Mouse (Mus musculus) monocyte, adult 2 months (primary cell): ENCODE data around the gene Zcchc10.
"Not testable (repeated sequence)": the region's sequence is repeated elsewhere in the genome, so short reads cannot be mapped to it uniquely, and the experiment has no call there.

Source experiments
- DNase-seq, 2 experiments: peaks; one replicate each; pipeline ENCODE4 v3.0.0; 2022; ENCODE audit warnings: low spot score in 2 of 2, low read depth in 1 of 2

Gene Zcchc10

DNA sequence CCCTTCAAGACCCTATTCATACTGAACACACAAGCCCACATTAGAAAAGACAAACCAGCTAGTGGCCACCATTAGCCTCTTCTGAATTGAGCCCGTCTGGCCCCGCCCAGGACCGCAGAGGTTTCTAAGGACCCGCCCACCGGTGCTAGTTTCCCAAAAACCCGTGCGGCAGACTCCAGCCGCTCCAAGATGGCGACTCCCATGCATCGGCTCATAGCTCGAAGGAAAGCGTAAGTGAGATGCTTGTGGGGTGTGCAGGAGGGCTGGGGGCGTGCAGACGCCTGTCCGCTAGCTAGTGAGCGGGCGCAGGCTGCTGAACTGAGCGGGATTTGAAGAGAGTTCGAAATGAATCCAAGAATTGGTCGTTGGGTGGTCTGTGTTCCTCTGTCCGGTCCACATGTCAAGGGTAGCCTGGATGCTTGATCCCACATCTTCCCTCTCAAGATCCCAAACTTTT lies at the start of gene Zcchc10:
TSS of gene Zcchc10 (plus strand) at position 168 of the 457 bp plus-strand sequence.
- DNase-seq, result peak; percentile 56 to 81

DNA sequence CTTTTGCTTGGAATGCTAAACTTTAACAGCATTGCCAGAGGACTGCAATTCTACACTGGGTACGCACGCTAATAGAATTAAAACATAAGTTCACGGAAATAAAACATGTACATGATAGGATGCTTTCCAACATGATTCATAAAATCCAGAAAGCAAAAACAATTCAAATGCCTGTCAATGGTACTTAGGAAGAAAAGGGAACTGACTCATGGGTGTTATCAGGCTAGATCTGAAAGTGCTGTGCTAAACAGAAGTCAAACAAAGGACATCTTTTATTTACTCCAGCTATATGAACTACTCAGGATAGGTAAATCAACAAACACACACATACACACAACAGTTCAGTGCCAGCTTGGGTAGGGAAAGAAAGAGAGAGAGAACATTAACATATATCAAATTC lies 49.1 kb upstream of the Zcchc10 start:
- no peak for DNase-seq

DNA sequence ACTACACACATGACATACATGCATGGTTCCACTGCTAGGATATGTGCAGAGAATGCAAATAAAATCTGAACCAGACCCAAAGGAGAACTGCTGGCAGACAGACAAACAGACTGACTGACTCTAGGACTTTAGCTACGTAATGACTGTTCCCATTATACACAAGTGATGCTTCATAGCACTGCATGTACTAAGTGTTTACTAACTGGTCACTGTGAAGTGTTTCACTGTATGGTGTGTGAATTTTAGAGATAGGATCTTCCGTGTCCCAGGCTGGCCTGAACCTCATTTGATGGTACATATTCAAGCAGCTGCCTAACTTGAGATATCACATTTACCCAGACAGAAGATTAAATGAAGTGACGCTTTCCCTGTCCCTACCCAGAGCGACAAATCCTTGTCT lies 46.1 kb upstream of the Zcchc10 start:
- DNase-seq, result no peak

DNA sequence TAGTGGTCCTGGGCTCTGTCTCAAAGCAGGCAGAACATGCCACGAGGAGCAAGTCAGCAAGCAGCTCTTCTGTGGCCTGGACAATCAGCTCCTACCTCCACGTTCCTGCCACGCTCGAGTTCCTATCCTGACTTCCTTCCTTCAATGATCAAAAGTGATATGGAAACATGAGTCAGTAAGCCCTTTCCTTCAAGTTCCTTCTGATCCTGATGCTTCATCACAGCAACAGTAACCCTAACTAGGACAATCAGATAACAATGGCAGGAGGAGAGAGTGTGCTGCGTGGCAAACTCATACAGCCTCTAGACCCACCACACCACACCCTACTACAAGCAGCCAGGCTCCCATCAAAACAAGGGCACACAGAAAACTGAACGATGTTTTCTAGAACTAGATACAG lies 38.6 kb upstream of the Zcchc10 start:
- DNase-seq, result no peak

DNA sequence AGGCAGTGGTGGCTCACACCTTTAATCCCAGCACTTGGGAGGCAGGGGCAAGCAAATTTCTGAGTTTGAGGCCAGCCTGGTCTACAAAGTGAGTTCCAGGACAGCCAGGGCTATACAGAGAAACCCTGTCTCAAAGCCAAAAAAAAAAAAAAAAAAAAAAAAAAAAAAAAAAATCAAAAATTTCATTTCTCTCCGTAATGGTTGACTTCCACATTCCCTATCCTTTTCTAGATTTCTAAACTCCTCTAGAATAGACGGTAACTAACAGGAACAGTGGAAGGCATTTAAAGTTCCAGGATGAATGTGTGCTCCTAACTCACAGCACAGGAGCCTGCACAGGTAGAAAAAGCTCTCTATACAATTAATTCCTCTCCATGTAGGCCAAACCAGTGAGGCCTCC lies 34.3 kb upstream of the Zcchc10 start:
- DNase-seq, result not testable (repeated sequence)

DNA sequence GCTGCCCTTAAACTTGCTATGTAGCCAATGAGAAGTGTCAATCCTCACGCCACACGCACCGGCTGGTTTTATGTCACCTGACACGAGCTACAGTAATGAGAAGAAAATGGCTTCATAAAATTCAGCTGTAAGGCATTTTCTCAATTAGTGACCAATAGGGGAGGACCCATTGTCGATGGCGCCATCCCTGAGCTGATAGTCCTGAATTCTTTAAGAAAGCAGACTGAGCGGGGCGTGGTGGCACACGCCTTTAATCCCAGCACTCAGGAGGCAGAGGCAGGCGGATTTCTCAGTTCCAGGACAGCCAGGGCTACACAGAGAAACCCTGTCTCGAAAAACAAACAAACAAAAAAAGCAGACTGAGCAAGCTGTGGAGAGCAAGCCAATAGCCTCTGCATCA lies 33.6 kb upstream of the Zcchc10 start:
- DNase-seq, result no peak

DNA sequence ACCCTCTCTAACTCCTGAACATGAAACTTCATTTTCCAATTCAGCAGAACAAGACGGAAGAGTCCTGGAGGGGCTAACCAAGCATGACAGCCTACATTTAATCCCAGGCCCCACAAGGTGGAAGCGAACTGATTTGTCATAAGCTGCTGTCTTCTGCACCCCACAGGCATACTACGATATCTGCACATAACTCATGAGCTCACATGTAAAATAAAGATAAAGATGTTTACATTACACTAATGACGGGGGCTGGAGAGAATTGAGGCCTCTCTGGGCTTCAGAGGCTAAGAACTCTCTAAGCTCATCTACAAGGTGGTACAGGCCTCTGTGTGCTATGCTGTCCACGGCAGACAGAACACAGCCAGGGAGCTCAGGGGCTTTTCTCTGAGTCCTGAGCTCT lies 30.0 kb upstream of the Zcchc10 start:
- no peak for DNase-seq

DNA sequence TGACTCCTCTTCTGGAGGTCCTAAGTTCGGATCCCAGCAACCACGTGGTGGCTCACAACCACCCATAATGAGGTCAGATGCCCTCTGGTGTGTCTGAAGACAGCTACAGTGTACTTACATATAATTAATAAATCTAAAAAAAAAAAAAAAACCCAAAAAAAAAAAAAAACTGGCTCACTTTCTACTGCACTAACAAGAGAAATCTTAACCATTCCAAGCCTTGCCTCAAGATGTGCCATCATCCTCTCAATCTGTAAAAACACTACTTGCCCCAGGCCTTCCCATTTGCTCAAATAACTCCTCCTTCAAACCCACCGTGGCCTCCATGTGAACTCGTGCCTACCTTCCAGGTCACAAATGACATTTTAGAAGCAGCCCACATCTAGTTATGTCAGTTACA lies 27.6 kb upstream of the Zcchc10 start:
- DNase-seq, result no peak

DNA sequence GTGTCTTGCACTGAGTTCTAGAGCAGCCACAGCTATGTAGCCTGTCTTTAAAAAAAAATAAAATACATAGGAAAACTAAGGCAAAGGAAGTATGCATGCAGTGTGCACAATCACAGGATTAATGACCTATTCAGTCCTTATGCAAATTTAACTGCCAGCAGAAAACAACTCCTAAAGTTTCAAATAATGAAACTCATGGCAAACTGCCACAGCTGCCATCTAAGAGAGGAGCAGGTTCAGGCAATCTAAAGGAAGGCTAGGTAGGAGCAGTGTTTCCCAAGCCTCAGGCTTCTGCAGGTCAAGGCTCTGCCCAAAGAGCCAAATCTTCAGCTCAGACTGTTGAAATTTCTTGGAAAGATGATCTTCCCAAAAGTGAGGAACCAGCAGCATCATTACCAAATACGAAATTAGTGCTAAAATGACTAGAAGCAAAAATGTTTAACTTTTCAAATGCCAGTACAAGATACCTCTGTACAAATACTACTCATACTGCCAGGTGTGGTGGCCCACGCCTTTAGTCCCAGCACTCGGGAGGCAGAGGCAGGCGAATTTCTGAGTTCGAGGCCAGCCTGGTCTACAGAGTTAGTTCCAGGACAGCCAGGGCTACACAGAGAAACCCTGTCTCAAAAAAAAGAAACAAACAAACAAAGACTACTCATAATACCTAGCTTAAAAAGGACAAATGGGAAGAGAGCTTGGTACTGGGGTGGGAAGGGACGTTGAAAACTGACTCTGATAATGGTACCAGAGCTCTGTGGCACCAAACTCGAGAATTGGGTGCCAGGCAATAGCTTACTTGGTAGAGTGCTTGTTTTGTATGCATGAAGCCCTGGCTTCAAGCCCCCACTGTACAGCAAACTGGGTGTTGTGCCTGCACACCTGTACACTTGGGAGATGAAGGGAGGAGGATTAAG lies 26.3 kb upstream of the Zcchc10 start:
- no peak for DNase-seq

DNA sequence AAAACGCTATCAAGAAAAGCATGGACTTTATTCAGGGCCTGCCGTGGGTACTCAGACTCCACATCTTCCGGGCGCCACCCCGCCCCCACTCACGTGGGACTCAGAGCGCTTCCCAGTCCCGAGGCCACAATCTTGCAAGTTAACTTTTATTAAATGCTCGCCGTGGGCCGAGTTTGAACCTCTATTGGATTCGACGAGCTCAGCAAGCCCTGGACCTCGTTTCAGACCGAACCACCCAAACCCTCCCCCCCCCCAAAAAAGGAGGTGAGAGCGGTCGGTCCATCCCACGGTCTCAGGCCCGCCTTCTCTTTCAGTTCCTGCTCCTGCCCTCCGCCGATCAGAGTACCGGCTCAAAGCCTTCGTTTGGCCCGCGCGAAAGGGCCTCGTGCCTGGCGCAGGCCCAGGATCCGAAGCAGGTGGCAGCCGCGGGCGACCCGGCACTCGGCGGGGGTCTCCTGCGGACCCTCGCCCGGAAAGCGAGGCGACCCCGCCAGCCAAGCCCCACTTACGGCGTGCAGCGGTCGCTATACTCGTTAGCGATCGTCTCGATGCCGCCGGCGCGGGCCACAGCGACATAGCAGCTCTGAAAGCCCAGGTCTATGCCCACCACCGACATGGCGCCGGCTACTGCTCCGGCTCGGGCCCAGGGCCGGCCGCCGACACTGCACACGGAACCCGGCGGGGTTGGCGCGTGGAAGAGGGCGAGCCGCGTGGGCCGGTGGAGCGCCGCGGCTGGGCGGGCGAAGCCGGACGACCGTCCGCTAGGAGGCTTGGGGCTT lies 24.7 kb upstream of the Zcchc10 start:
- DNase-seq, result peak; percentile 13 to 50

DNA sequence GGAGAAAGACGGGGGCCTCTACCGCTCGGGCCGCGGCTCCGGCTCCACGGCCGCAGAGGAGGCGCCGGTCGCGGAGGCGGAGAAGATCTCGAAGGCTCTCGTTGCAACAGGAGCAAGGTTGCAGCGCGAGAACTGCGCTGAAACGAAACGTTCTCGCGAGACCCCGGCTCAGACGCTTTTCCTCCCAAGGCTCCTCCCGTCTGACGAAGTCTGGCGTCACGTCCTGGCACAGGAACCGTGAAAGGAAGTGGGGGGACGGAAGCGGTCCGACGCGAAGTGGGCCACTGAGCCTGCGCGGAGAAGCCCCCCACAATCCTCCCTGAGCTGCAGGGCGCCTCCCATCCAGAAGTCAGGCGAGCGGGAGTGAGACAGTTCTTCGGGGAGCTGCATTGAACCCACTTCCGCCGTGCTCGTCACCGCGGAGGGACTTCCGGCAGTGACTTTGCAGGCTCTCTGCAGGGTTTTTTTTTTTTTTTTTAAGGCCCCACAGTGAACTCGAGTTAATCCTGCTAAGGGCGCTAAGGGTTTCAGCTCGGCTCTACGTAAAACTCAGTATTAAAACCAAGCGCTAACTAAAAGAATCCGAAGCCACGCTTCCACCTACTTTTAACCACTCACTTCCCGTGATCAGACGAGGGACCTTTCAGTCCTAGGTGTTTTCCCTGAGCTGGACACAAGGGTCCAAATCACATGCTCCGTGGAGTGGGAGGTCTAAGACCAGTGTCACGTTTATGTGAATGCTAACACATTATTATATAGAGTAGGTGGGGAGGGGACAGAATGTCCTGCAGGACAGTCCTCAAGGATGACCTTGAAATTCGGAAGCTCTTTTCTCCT lies 23.9 kb upstream of the Zcchc10 start, which contains the start of gene Hspa4:
TSS of gene Hspa4 (minus strand) at position 128 of the 837 bp plus-strand sequence.
- DNase-seq, result peak; percentile 95 to 96

DNA sequence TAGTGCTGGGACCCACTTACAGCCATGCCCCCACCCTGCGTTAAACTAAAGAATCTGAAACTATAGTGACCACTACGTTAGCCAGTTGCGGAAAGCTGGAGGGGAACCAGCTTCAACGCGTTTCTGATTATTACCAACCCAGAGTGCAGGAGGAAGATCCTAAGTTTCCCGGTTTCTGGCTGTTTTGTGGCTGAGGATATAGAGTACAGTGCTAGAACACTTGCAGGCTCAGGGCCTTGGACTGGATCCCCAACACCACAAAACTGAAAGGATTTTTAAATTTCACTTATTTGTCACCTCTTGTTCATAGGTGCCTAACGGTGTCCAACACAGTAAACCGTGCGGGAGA lies 23.3 kb upstream of the Zcchc10 start:
- DNase-seq, result no peak

DNA sequence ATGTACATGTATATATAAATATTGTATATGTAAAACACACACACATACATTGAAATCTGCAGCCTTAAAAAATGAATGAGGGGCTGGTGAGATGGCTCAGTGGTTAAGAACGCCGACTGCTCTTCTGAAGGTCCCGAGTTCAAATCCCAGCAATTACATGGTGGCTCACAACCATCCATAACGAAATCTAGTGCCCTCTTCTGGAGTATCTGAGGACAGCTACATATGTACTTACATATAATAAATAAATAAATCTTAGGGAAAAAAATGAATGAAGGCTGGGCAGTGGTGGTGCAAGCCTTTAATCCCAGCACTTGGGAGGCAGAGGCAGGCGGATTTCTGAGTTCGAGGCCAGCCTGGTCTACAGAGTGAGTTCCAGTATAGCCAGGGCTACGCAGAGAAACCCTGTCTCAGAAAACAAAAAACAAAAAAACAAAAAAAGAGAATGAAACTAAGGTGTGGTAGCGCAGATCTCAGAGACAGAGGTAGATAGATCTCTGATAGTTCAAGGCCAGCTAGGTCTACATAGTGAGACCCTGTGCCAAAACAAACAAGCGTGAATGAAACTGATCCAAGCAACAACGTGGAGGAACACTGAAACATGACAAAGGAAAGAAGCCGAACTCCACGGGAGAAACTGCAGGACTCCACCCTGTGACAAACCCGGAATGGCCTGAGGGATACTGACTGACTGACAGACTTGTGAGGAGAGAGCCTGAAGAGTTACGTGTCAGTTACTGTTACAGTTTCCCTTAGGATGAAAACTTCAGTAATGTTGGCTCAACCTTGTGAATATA lies 20.2 kb upstream of the Zcchc10 start:
- DNase-seq, result no peak

DNA sequence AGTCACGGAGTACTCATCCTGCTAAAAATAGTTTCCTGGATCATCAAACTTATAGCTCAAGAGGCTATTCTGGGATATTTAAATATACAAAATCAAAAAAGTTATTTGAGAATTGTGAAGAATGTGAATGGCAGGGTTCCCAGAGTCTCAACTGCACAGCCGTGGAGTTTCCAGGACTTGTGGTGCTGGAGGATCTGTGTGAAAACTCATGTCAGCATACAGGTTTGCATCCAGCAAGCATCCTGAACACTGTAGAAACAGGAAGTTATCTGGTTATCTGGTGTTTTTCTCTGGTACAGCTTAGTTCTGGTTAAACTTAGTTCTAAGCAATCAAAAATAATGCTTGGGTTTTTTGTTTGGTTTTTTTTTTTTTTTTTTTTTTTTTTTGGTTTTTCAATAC lies 17.5 kb upstream of the Zcchc10 start:
- no peak for DNase-seq

DNA sequence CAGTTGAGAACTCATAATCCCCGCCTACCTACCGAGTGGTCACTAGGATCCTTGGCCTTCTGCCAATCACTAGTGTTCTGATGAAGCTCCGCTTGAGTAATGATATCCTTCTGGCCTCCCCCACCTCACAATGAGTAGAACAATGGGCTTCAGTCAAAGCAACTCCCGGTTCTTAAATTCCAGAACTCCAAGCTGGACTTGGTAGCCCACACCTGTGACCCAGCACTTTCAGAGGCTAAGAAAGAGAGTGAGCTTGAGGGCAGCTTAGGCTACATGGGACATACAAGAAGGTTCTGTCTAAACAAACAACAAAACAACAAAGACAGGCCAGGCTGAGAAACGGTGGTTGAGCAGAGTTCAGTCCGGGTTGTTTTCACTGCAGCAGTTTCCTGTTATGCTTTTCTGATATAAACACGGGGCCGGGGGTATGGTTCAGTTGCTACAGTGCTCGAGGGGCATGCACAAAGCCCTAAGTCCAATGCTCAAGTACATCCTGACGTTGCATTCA lies 16.9 kb upstream of the Zcchc10 start:
- no peak for DNase-seq

DNA sequence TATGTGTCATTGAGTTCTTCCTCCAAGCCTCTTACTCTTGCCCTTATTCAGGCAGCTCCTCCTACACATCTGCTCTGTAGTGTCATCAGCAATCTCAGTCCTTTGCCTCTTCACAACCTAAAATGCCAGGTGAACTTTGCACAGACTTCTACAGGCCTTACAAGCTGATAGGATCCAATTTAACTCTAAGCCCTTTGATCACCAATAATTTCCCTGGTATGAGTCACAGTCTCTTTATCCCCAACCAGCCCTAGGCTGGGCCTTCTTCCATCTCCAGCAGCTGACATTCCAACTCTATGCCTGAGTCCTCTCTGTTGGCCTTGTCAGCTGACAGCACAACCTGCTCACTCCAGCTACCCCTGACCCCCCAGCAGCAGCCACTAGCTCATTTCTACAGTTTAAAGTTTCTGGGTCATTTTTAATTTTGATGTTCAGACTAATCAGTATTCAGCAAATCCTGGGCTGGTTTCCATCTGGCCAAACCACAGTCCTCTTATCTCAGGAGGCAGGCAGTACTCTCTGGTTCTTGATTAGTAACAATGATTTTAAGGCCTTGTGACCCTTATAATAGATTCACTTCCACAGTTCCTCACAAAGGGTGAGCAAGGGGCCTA lies 16.1 kb upstream of the Zcchc10 start:
- no peak for DNase-seq

DNA sequence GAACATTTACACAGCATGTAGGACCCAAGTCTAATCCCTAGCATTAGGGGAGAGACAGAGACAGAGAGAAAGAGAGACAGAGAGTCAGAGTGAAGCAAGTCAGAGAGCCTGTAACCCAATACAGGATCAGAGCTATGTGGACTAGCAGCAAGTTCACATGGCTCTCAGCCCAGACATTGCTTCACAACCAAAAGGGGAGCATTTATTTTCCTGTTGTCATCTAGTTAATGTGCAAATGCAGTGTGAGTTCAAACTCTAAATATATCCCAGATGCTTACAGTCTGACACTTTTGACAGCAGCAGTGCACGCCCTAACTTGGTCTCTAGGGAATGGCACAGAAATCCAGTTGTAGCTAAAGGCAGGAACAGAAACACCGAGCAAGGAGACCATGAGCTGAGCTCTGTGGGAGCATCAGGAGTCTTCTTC lies 15.6 kb upstream of the Zcchc10 start:
- DNase-seq, result no peak

DNA sequence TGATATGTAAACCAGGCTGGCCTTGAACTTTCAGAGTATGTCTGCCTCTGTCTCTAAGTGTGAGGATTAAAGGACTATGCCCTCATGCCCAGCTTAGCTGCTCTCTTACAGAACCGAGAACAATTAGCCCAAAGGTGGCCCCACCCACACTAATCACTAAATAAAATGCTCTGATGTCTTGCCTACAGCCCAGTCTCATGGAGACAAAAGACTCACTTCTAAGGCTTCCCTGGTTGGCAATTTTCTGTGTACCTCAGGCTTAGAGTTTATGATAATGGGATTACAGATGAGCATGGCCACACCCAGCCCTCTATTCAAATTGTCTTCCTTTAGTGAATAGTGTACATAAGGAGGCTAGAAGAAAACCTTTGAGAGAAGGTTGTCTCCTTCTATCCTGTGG lies 13.1 kb upstream of the Zcchc10 start:
- DNase-seq, result no peak

DNA sequence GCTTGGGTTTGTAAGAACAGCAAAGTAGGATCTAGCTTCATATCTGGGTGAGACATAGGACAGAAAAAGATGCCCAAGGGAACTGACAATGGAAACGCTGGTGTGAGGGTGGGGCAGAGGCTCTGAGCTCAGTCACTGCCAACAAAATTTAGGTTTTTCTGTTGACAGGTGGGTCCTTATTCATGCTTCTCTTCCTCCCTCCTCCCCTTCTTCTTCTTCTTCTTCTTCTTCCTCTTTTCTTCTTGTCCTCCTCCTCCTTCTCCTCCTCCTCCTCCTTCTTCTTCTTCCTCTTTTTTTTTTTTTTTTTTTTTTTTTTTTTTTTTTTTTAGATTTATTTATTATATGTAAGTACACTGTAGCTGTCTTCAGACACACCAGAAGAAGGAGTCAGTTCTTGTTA lies 11.7 kb upstream of the Zcchc10 start:
- not testable (repeated sequence) for DNase-seq

DNA sequence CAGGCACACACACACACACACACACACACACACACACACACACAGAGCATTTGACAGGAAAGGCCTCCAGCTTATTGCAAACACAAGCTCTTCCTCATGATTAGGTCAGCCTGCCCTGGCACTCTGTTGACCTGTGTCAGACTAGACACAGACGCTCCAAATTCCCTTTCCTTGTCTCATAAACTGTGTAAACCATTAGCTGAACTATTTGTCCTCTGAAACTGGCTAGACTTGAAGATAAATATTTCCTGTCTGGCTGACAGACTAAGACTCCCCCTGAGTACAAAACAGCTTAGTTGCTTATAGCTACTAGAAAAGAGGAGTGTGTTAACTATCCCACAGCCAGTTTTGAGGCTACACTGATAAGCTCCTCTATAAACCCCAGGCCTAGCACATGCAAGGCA lies 9.7 kb upstream of the Zcchc10 start:
- no peak for DNase-seq
